Mouse (Mus musculus) B cell, adult 2 months (primary cell): ENCODE measurements around the gene Laptm4a.

Source experiments
- DNase-seq, 2 experiments: peaks; one replicate each; pipeline ENCODE4 v3.0.0; 2022

The Laptm4a gene

DNA sequence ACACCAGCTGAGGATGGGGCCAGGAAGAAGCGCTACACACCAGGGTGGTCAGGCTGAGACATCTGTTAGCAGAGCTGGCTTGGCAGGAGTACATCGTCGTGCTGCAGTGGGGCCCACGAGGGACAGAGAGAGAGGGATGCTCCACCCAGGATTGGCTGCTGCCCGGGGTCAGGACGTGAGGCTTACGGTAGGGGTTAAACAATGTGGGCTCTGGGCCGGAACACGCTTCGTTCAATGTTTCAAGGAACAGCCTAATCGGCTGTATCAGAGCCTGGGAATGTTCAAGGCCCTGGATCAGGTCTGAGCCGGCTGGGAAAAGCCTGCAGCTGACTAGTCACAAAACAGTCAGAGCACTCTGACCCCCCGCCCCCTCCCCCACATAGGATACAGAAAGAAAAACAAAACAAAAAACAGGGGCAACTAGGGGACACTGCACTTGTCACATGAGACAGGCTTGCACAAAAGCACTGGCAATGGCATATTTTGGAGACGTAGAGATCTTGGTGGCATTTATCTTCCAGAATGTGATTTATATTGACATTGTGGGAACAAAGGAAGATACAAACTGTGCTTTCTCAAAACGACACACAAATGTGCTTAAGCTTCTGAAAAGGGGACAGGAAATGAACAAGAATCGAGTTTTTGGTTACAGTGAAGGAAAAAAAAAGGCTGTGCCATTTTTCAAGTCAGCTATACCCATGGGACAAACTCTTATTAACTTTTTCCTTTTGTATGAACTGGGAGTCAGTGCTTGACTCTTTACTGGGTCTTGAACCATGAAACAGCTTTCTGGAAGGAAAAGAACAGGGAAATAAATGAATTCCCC lies 8.4 kb upstream of the Laptm4a start:
- DNase-seq: no peak

DNA sequence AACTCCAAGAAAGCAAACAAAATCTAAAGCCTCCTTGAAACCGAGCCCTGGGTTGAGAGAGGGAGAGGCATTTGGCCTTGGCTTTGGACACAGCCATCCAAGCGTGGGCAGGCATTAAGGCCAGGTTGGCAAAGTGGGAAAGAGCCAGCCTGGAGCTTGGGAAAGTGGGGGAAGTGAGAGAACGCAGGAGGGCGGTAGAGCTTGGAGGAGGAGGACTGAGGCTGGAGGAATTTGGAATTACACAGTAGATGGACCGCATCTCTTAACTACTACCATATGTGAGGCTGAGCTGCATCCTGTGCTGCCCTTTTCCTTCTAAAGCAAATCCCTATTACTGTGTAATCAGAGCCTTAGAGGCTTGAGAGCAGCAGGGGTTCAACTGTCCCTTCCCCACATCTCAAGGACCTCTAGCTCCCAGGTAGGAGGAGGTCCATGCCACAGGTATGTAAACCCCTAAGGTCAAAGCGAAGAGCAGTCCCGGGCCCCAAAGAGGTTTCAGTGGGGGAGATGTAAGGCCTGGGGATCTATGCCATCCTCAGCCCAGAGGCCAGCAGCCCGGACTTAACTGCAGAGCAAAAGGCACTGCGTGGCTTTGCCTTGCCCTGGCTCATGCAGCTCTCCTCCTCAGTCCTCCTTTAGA lies 7.6 kb upstream of the Laptm4a start:
- DNase-seq: no peak

DNA sequence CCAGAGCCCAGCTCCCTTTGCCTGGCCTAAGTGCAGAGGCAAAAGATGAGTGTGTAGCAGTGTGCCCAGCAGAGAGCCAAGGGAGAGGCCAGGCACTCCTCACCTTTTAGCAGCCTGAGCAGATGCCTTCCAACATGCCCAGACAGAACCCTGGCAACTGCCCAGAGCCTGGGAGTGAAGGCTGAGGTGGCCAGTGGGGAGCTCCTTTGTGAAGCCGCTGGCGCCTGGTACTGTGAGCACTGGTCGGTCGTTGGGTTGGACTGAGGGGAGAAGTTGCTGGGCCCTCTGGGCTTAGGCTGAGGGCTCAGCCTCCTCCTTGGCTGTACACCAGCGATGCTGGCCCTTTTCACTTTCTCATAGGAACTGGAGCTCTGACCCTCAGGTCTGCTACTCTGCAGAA lies 5.1 kb upstream of the Laptm4a start:
- no peak for DNase-seq

DNA sequence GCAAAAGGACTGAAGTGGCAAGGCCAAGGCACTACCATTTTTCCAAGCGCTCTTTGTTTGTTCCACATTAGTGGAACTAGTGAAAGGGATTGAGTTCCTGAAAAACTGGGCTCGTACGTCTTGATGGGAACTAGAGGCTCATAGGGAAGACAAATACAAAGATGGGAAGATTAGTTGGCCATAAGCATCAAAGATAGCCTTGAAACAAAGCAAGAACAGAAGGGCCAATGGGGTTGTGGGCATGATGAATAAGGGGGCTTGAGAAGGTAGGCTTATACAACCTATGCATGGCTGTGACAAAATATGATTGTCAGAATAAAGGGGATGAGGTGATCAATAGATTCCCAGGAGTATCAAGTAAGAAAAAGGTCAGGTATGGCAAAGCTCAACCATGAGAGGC lies 2.2 kb upstream of the Laptm4a start:
- DNase-seq: no peak

DNA sequence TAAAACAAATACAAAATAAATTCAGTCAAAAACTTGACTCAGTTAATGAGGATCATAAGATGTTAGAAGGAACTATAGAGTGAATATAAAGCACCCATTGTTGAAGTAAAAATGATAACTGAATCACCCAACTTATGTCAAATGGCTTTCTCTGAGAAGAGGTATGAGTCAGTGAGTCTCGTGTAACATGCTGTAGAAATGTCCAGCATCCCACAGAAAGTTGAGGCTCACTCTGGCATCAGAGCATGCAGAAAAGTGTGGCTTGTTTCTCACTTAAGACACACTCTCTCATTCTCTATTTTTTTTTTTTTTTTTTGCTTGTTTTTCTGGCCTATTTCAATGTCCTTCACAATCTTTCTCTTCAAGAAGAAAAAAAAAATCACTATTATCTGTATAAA lies 469 bp upstream of the Laptm4a start:
- DNase-seq: no peak

DNA sequence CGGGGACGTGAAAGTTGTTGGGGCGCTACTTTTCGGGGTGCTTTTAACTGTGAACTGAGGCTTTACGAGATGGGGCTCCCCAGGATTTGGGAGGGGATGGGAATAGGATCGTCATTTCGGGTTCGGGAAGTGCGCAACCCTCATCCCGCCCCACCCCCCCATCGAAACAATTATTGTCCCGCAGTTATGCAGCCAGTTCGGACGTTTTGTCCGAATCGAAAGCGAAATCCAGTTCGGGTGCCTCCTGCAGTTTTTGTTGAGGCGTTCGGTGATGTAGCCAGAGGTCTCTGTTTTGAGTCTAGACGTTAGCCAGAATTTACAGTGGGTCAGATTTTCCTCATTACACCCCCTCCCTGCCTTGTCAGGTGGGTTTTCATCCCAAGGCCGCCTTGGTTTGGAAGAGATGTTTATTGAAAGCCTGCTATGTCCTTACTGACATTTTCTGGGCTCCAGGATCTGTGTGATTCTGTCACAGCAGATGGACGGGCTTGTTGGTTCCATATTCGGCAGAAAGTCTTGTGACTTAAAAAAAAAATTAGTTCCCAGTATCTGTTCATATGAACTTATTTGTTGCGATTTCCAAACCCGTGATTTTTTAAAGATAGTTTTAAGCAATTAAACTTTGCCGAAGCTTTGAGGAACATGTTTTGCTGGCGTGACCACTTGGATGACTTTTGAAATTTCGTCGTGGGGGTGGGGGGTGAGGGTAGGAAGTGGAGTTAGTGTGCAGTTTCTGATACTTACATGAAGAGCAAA lies 1.1 kb downstream of the Laptm4a start:
- DNase-seq: peak; percentile 37 to 47

DNA sequence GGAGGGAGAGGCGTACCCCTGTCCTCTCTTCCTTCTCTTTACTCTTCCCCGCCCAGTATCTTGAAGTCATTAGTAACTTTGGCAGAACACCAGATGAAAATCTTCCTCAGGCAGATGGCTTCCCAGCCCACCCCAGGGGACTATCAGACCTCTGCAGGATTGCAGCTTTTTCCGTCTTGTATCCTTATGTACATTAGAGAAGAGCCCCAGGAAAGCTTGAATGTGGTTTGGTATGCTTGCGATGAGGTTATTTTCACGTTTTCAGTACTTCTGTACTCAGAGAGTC lies 1.6 kb downstream of the Laptm4a start:
- no peak for DNase-seq

DNA sequence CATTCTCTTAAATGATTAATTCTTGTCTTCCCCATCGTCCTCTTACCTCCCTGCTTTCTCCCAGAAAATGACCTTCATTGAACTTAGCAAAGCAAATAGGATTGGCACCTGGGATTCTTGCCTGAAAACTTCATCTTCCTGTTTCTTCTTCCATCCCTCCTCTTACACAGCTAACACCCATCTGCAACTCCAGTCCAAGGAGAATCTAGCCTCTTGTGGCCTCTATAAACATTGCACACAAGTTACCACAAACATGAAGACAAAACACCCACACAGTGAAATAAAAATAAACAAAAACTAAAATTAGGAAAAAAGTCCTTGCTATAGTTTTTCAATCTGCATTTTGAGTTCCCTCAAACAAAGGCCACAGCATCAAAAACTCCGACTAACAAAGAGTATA lies 2.1 kb downstream of the Laptm4a start:
- no peak for DNase-seq

DNA sequence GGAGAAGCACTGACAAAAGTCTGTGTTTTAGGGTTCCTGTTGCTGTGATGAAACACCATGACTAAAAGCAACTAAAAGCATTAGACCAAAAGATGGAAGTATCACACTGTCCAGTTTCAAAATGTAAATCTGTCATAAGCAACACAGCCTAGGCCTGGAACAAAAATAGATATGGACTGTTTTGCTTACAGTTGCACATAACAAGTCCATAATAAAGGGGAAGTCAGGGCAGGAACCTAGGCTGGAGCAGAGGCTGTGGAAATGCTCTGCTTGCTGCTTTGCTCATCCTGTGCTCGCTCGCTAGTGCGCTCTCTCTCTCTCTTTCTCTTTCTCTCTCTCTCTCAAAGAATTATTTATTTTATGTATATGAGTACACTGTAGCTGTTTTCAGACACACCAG lies 6.2 kb downstream of the Laptm4a start:
- peak; percentile 37 to 48 for DNase-seq

DNA sequence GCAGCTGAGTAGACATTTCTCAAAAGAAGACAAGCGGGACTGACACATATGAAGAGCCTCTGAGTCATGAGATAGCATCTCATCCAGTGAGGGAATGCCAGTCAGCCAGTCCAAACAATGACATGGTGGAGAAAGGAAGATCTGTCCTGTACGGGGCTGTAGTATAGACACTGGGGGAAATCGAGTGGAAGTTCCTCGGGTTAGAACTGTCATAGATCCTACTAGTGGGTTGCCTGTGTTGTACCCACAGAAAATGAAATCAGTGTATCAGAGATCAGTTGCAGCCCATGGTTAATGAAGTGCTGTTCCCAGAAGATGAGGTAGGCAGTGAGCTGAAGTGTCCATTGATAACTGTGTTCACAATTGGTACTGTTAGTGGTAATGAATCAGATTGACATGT lies 7.3 kb downstream of the Laptm4a start:
- DNase-seq: no peak

DNA sequence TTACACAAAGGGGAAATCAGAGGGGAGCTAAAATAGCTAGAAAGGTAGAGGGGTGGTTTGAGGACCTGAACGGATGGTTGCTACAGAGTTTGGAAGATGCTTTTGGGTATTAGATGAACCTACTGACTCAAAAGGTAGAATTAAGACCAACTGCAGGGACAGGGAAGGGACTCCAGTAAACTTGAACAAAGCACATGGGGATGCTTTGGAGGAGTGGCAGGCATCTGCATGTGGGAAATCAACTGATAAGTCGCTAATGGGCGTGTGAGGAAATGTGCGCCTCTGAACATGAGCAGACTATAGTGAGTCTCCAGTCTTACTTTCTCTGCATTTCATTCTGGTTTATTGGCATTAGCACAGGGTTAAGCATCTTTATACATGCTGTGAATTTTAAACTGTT lies 9.6 kb downstream of the Laptm4a start:
- no peak for DNase-seq

DNA sequence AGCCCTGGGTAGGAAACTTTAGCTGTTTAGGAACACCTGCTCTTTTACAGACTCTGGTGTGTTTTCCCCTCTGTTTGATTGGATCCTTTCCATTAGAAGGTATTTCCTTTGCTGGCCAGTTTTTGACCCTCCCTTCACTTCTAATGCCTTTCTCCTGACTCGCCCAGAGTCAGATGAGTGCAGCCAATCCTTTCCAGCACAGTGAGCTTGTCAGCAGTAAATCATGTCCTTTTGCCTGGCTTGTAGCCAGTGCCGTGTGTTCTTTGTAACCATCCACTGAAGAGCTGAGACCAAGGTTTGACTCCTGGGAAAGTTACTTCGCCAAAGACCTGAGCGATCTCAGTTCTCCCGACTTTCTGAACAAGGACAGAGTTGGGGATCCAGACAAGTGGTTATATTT lies 13.9 kb downstream of the Laptm4a start:
- no peak for DNase-seq

DNA sequence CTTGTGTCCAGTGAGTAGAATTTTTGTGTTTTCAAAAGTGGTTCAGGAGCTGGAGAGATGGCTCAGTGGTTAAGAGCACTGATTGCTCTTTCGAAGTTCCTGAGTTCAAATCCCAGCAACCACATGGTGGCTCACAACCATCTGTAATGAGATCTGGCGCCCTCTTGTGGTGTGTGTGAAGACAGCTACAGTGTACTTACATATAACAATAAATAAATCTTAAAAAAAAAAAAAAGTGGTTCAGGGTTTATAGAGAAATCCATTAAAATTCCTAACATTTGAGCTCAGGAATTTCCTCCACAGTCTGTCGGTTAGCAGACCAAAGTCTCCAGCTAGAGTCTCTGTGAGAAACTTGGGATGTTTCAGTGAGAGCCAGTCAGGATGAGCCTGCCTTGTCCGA lies 14.7 kb downstream of the Laptm4a start:
- peak; percentile 54 for DNase-seq

DNA sequence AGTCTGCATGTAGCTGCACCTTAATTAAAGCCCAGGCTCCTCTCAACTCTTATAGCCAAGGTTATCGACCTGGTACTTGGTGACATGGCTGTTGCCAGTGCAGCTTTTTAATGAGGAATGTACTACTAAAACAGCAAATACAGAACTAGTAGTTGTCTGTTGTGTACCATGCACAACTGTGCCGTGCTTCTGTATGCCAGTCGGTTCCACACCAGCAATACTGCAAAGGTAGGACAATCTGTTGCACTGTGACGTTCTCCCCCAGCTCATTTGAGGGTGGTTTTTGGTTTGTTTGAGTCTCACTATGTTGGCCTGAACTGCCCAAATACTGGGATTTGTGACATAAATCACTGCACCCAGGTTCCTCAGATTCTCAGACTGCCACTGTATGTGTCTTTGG lies 18.0 kb downstream of the Laptm4a start:
- no peak for DNase-seq

DNA sequence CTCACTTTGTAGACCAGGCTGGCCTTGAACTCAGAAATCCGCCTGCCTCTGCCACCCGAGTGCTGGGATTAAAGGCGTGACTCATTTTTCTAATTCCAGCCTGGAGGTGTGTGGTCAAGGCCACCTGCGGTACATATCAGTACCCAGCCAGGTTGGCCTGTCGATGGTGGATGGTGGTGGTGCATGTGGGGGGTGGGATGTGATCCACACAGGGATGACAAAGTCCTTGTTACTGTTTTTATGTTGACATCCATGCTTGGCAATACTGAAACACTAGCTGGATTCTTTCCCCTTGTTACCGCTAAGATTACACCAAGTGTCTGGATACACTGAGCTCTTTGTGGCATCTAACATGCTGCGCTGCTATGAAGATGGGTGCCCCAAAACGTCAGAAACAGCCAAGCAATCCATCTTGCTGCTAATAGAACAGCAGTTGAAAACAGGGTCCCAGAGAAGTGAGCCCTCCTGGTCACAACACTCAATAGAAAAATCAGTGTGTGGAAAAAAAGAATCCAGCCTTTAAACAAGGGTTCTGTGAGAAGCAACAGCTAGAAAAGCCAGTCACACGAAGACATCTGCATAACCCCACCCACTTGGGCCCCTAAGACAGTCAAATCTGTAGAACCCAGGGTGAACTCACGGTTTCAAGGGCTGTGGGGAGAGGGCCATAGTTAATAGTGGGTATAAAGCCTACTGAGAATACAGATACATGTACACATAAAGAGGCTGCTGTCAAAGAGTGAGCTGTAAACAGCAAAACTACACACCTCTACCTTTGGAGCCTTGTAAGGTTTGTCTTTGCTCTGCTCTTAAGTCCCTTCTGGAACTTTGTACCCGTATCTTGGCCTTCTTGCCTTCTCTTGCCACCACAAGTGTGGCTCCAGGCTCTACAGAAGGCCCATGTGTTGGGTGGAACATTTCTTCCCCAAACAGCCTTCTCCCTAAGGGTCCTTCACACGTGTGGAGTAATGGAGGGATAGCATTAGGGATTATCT lies 18.8 kb downstream of the Laptm4a start:
- DNase-seq: no peak

DNA sequence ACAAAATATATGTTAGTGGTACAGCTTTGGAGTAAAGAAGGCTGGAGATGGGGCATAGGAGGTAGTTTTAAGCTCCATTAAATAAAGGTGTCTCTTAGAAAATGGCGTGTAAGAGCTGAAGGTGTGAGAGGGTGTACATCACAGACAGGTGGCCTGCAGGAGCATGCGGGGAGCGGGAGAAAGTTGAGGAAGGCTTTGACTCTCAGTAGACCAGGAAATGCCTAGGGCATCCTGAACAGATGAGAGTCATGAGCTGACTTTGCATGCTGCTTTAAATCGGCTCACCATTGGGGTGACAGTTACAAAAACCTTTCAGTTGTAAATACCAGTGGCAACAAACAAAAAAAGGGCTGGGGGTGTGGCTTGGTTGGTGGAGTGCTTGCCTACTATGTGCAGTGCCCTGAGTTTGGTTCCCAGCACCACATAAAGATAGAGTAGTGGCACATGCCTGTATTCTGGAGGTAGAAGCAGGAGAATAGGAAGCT lies 19.7 kb downstream of the Laptm4a start:
- DNase-seq: no peak

DNA sequence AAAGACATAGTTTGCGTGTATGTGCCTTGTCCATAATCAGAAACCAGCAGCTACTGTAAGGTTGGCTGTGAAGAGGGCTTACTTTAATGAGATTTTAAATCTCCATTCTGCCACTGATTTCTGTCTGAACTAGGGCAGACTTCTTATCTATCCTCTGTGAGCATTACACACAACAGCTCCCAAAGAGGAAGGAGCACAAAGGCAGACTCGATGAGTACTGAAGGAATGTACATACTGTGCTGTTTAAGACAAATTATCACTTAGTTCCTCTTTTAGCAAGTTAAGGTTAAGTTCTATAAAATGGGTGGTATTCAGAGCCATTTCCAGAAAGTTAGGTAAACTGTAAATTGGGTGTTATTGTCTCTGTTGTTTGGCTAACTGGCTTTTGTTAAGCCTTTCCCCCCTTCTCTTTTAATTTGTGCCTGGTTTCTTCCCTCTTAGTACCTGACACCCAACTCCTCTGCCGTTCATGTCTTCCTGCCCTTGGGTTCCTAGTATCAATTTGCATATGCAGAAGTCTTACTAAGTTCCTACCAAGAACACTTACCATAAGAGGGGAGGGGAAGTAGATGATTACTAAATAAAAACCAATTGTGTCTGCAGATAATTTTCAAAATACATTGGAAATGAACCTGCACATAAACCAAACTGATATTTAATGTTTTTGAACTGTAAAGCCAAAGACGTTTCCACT lies 20.4 kb downstream of the Laptm4a start:
- peak; percentile 33 to 36 for DNase-seq

DNA sequence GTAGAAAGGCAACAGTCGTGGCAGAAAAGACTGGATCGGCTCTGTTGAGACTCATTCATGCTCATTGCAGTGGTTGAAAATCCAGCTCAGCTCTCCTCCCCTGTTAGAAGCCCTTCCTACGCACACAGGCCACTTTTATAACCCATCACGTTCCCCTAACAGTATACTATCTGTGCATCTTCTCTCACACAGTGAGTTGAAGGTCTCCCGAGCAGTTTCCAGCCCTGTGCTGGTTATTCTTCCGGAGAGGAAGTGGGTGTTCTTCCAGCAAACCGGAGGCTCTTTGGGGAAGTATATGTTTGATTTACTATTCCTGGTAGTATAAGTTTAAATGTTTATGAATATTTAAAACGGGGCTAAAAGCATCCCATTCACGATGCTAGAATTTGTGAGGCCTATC lies 25.7 kb downstream of the Laptm4a start:
- DNase-seq: no peak

DNA sequence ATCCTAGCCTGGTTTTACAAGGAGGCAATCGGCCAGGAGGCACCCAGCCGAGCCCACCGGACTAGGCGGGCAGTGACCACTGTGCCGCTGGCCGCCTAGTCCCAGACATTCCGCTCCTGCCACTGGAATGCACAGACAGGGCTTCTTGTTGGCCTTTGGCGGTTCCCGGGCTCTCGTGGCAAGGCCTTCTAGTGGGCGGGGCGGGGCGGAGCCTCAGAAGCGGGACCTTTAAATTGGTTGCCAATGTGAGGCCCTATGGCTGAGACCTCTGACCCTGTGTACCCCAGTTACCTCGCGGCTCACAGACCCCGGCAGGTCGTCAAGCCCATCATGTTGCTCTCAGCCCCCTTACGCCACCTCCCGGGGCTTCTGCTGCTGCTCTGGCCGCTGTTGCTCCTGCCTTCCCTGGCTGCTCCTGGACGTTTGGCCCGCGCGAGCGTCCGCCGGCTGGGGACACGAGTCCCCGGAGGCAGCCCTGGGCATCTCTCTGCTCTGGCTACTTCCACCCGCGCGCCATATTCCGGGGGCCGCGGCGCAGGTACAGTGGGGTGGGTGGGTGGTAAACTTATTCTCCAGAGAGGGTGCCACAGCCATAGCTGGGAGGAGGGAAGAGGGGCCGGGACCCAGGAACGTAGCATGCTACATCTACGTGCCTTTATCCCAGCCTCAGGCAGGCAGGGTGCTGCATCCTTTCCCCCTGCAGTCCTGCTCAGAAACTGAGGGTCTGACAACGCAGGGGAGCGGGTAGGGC lies 26.4 kb downstream of the Laptm4a start, which contains the start of gene Matn3:
Matn3 (plus strand) TSS at position 216 of the 751 bp plus-strand sequence.
- DNase-seq: peak; percentile 71

DNA sequence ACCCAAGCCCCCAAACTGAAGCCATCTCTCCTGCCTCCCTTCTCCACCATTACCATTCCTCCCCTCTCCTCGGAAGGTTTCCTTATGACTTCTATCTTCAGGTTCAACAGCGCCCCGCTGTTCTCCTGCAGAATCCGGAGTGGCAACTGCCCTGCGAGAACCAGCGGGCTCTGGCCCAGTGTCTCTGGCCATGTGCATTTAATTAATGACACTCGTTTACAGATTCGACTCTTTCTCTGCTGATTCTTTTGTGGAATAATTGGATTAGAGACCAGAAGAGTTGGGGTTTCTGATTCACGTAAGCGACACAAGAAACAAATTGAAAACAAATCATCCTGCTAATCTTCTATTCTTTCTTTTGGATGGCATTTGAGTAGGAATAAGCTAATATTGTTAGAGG lies 31.7 kb downstream of the Laptm4a start:
- DNase-seq: no peak

DNA sequence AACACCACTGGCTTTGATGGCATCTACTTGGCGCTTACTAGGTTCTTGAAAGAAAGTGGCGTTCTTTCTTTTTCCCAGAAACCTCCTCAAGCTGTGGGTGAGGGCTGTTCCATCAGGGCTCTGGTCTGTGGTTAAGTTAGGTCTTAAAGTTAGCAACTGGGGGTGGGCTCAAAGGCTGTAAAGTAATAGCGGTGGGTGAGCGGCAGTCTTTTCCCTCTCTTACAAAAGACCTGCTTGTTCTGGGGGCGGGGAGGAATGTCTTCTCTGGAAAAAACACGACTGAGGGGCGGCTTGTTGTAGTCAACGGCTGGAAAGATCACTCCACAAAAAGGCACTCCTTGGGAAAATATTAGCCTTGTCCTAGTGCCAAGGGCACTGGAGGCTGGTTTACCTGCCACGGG lies 32.7 kb downstream of the Laptm4a start:
- no peak for DNase-seq
